Mouse (Mus musculus) liver, embryonic 16.5 days (tissue): ENCODE results near the gene Mus81. TPM values are rescaled to one million over a fixed set of nuclear protein-coding genes. Genes with fewer than 3 reads are reported as not detected.

Experiments used
- ATAC-seq: fragments of 200-750 bp; cut with Nextera tagmentation; 2 replicates; pipeline ENCODE4 v1.8.0; 2017; ENCODE audit warnings: low read depth, mild to moderate bottlenecking, moderate number of reproducible peaks, moderate library complexity
- H3K27ac ChIP-seq: fragments of 300-500 bp; sonication (generic); 2 replicates; pipeline ENCODE4 v1.5.1; 2014; ENCODE audit warnings: mild to moderate bottlenecking, low read length
- H3K27me3 ChIP-seq: fragments of 300-500 bp; sonication (generic); 2 replicates; pipeline ENCODE4 v1.6.1; 2014; ENCODE audit warnings: low read depth, low read length, mixed read lengths; ENCODE audit not compliant: control insufficient read depth, insufficient read depth
- H3K36me3 ChIP-seq: fragments of 300-500 bp; sonication (generic); 2 replicates; pipeline ENCODE4 v1.6.1; 2014; ENCODE audit warnings: mild to moderate bottlenecking; ENCODE audit not compliant: control insufficient read depth, insufficient read depth
- H3K4me1 ChIP-seq: fragments of 300-500 bp; sonication (generic); 2 replicates; pipeline ENCODE4 v1.6.1; 2014; ENCODE audit warnings: low read depth, low read length, mixed read lengths; ENCODE audit not compliant: control insufficient read depth
- H3K4me2 ChIP-seq: fragments of 300-500 bp; sonication (generic); 2 replicates; pipeline ENCODE4 v1.6.1; 2014; ENCODE audit warnings: low read depth, low read length, mixed read lengths
- H3K4me3 ChIP-seq: fragments of 300-500 bp; sonication (generic); 2 replicates; pipeline ENCODE4 v1.5.1; 2014; ENCODE audit warnings: low read depth, mild to moderate bottlenecking, low read length
- H3K9ac ChIP-seq: fragments of 300-500 bp; sonication (generic); 2 replicates; pipeline ENCODE4 v1.6.1; 2014; ENCODE audit warnings: low read depth, low read length
- H3K9me3 ChIP-seq: fragments of 300-500 bp; sonication (generic); replicated peaks from 2 replicates; pipeline ENCODE4 v1.6.1; 2016; ENCODE audit warnings: low read length; ENCODE audit not compliant: control insufficient read depth
- WGBS: fragments of 180-500 bp; shearing (Covaris S2); extraction: QIAGEN DNeasy Blood & Tissue Kit; methylation state at CpG from one replicate; pipeline ENCODE4 v1.1.7; 2014; ENCODE audit not compliant: insufficient replicate concordance; 5-methylcytosine and 5-hydroxymethylcytosine counted together
- polyA plus RNA-seq: library from polyadenylated mRNA; unstranded; fragments of >200 nt; fragmentation: Nextera tagmentation; extraction: Ambion mirVana; gene quantifications from 2 replicates; pipeline ENCODE4 v1.2.1, GENCODE M21; 2015

Mus81 gene
- polyA plus RNA-seq, 1 experiment from 2014 or later, result 15.6 TPM

DNA sequence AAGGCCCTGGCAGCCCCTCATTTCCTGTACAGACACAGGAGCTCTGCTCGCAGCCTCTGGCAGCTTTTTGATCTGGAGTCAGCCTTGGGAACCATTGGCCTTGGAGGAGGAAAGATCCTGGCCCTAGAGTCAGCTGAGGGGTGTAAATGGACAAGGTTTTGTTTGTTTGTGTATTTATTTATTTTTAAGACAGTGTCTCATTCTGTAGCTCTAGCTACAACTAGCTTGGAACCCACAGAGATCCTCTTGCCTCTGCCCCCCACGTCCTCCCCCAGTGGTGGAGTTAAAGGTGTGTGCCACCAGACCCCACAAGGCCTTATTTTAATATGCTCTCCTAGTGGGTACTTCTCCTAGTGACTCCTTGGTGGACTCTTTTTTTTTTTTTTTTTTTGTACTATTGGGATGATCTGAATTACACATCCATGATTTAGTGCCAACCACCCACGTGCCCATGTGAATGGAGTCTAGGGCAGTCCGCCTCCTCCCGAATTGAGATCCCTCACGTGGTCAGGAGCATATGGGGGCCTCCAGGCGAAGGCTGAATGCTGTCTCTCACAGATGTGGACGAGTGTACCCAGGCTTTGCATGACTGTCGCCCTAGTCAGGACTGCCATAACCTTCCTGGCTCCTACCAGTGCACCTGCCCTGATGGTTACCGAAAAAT, 11.1 kb downstream of the Mus81 start:
- Histone ChIP-seq H3K36me3 (no peaks in the 10 kb centered on the region), H3K9me3 (no peaks in the 10 kb centered on the region), H3K9ac (no peak overlapping the region), H3K4me3 (no peak overlapping the region), H3K27ac (no peak overlapping the region), H3K4me2 (no peak overlapping the region), H3K4me1 (peaks cover 8% of the 10 kb centered on the region), H3K27me3 (peaks cover 31% of the 10 kb centered on the region)
- ATAC-seq, result no peak
- 65% methylated on average over 10 of the region's 10 CpGs for WGBS

DNA sequence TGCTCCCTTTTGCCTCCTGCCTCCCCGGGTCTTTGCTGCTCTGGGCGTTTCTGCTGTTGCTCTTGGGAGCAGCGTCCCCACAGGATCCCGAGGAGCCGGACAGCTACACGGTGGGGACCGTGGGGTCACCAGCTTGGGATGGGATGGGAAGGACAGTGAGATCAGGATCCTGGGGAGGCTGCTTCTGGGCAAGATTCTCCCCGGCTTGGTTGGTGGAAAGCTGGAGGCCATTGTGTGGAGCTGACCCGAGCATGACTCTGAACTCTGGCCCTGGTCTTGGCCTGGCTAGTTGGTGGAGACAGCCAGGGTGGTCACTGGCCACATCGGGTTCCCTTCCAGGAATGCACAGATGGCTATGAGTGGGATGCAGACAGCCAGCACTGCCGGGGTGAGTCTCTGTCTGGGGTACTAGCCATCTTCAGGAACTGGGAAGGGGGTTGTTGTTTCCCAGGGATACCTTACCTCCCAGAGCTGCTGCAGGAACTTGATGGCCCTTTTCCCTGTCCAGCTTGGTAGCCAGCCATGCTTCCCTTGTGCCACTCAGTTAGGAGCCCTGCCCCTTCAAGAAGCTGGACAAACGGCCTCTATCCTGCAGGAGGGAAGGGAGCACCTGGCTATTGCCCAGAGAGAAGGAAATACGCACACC, 13.0 kb downstream of the Mus81 start:
- Histone ChIP-seq H3K4me3 (peak overlapping the region; percentile 54), H3K4me2 (peak overlapping the region; percentile 69), H3K9me3 (no peaks in the 10 kb centered on the region), H3K9ac (peak overlapping the region; percentile 15; the same call in 1 of the 2 replicates), H3K4me1 (peaks cover 8% of the 10 kb centered on the region), H3K27ac (no peak overlapping the region), H3K36me3 (no peaks in the 10 kb centered on the region), H3K27me3 (peaks cover 31% of the 10 kb centered on the region)
- WGBS, result 40% methylated on average over 13 of the region's 13 CpGs
- ATAC-seq, result no peak; the same call in 1 of the 2 replicates

DNA sequence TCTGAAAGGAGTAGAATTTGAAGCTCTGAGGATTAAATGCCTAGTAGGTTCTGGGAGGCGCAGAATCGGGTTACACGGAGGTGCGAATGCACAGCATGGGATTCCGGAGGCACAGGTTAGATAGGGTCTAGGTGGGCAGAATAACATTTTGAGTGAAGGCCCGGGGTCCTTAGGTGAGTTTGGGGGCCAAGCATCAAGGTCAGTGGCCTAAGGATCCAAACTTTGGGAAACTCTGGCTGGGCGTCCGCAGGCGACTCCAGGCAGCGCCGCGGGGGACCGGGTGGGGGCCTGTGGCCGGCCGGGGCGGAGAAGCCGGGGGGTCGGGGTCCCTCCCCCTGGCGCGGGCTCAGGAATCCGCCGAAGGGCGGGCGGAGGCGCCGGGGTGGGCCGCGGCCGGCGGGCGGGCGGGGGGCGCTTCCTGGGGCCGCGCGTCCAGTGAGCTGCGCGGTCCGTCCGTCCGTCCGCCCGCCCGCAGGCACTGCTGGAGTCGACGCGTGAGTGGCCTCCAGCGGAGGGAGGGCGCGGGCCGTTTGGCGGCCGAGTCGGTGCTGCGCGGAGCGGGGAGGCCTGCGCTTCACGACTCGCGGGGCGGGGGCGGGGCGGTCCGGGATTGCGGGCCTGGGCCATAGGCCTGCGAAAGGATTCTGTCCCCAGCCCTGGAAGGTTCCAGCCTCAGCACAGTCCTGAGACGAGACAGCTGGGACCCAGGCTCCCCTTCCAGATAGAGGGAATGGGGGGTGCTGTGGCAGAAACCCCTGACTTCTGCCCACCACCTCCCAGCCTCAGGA, 13.7 kb downstream of the Mus81 start:
- no peaks in the 10 kb centered on the region for H3K9me3 ChIP-seq
- H3K4me2 ChIP-seq, result peak overlapping the region; percentile 69
- 2% methylated on average over 57 of the region's 68 CpGs for WGBS
- peaks cover 8% of the 10 kb centered on the region for H3K4me1 ChIP-seq
- H3K27me3 ChIP-seq, result peaks cover 31% of the 10 kb centered on the region
- peak; percentile 42 for ATAC-seq
- H3K36me3 ChIP-seq, result no peaks in the 10 kb centered on the region
- H3K4me3 ChIP-seq, result peak overlapping the region; percentile 54
- H3K27ac ChIP-seq, result no peak overlapping the region
- peak overlapping the region; percentile 53 for H3K9ac ChIP-seq

DNA sequence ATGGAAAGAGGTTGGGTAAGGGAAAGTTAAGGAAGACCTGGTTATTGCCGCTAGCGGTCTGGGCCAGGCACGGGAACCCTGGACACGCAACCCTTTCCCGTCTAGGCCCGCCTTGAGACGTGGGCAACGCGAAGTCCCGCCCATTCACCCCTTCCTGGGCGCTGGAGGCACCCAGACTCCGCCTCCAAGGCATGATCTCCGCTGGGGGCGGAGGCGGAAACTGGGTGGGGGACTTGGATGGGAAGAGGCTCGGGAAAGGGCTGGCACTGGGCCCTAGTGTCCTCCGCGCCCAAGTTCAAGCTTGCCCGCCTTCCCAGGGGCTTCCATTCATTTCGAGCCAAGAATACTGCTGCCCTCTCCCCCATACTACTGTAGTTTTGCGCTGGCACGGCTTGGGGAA, 14.5 kb downstream of the Mus81 start, which contains the start of gene Efemp2:
Gene Efemp2, plus strand, starts transcription at position 235 of the 400 bp plus-strand sequence.
- Histone ChIP-seq H3K27ac (no peak within 1 kb of the TSS), H3K27me3 (peaks cover 31% of the 10 kb centered on the region), H3K9me3 (no peaks in the 10 kb centered on the region), H3K4me2 (peak within 1 kb of the TSS; percentile 69), H3K9ac (peak within 1 kb of the TSS; percentile 53), H3K36me3 (no peaks in the 10 kb centered on the region), H3K4me3 (peak within 1 kb of the TSS; percentile 54), H3K4me1 (peaks cover 8% of the 10 kb centered on the region)
- peak; percentile 63 for ATAC-seq
- WGBS, result 5% methylated on average over 22 of the region's 22 CpGs

DNA sequence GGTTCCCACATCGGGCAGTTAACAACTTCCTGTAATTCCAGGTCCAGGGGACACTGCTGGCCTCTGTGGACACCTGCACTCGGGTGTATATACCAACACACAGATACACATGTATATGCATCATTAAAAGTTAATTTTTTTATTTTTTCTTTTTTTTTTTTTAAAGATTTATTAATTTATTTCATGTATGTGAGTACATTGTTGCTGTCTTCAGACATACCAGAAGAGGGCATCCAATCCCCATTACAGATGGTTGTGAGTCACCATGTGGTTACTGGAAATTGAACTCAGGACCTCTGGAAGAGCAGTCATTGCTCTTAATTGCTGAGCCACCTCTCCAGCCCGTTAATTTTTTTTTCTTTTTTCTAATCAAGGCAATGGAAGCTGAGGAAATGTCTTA, 15.3 kb downstream of the Mus81 start:
- H3K4me3 ChIP-seq, result no peak overlapping the region
- no peak overlapping the region for H3K9ac ChIP-seq
- no peak overlapping the region for H3K27ac ChIP-seq
- H3K4me2 ChIP-seq, result no peak overlapping the region
- no peaks in the 10 kb centered on the region for H3K9me3 ChIP-seq
- WGBS, result 60% methylated on average over 3 of the region's 3 CpGs
- peaks cover 8% of the 10 kb centered on the region for H3K4me1 ChIP-seq
- peaks cover 31% of the 10 kb centered on the region for H3K27me3 ChIP-seq
- H3K36me3 ChIP-seq, result no peaks in the 10 kb centered on the region
- no peak for ATAC-seq

DNA sequence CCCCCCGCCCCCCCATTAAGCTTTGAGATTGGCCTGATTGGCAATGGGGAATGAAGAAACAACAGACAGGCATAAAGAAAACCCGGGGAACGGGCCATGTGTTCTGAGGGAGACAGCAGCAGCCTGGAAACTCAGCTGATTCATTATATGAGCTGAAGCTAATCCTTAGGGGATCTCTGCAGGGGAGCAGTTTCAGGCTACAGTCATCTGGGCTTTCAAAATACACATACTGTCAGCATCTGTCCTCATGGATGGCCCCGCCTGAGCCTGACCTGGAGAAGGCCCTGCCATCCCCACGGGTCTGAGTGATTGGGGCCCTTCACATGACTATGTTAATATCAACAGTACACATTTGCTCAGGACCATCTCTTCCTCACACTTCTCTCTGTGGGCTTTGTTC, 16.4 kb downstream of the Mus81 start:
- no peak for ATAC-seq
- Histone ChIP-seq H3K9me3 (no peaks in the 10 kb centered on the region), H3K36me3 (no peaks in the 10 kb centered on the region), H3K27me3 (peaks cover 31% of the 10 kb centered on the region), H3K4me2 (no peak overlapping the region), H3K4me1 (peaks cover 8% of the 10 kb centered on the region), H3K27ac (no peak overlapping the region), H3K9ac (no peak overlapping the region), H3K4me3 (no peak overlapping the region)
- WGBS, result 50% methylated on average over 5 of the region's 5 CpGs

DNA sequence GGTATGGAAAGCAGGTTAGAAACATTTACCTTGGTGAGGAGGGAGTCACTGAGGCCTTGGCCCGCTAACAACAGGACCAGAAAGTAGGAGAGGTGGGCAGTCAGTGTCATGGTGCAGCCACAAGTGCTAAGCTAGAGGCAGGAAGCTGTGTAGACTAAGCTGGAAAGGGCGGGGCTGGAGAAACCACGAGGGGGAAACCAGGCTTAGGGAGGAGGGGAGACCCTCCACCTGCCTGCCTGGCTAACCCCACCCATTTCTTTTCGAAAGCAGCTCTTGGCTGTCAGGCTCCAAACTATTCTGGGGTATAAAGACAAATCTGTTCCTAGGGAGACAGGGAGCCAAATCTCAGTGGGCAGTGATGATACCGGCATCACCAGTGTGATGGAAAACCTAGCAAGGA, 19.8 kb downstream of the Mus81 start, which contains the start of gene Ctsw:
Gene Ctsw, minus strand, starts transcription at position 134 of the 400 bp plus-strand sequence.
- no peak within 1 kb of the TSS for H3K4me2 ChIP-seq
- 35% methylated on average over 5 of the region's 5 CpGs for WGBS
- no peak within 1 kb of the TSS for H3K9ac ChIP-seq
- no peak for ATAC-seq
- H3K27ac ChIP-seq, result no peak within 1 kb of the TSS
- H3K4me1 ChIP-seq, result no peaks in the 10 kb centered on the region; the same call in 1 of the 2 replicates
- H3K4me3 ChIP-seq, result no peak within 1 kb of the TSS
- H3K27me3 ChIP-seq, result peaks cover 4% of the 10 kb centered on the region
- H3K36me3 ChIP-seq, result no peaks in the 10 kb centered on the region
- H3K9me3 ChIP-seq, result no peaks in the 10 kb centered on the region

DNA sequence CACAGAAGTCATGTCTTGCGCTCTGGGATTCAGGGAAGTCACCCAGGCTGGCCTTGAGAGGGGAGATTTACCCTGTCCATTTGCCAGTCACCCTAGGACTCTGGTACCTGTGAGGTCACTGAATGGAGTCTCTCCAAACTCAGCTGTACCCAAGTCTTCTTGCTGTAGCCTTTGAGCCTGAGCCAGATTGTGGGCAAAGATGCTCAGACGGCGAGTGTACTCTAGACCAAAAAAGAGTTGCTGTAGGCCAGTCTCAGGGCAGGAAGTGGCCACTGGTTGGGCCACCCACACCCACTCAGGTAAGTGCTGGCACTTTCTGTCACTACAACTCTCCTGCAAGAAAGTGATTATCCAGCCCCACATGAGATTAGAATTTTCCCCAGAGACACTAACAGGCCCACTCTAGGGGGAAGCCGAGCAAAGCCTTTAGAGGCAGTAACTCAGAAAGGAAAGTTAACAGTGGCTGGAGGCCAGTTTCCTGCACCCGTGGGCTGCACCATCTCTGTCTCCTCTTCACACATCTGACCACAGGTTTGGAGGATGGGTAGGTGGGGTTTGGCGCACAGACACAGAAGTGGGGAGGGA, 21.2 kb downstream of the Mus81 start:
- 69% methylated on average over 6 of the region's 6 CpGs for WGBS

More for the DNA sequence above, 21.2 kb downstream of the Mus81 start:
- Histone ChIP-seq H3K36me3 (no peaks in the 10 kb centered on the region), H3K27ac (no peak overlapping the region), H3K27me3 (no peaks in the 10 kb centered on the region), H3K9ac (no peak overlapping the region), H3K4me3 (no peak overlapping the region), H3K4me2 (no peak overlapping the region), H3K4me1 (no peaks in the 10 kb centered on the region), H3K9me3 (no peaks in the 10 kb centered on the region)
- ATAC-seq, result no peak
